Mouse (Mus musculus): ENCODE data around the gene St6gal1. TPM values are rescaled to one million over a fixed set of nuclear protein-coding genes. Genes with fewer than 3 reads are reported as not detected.

St6gal1 gene
- total RNA-seq, 2 experiments from 2014 or later: 16.2 to 17.6 TPM

DNA sequence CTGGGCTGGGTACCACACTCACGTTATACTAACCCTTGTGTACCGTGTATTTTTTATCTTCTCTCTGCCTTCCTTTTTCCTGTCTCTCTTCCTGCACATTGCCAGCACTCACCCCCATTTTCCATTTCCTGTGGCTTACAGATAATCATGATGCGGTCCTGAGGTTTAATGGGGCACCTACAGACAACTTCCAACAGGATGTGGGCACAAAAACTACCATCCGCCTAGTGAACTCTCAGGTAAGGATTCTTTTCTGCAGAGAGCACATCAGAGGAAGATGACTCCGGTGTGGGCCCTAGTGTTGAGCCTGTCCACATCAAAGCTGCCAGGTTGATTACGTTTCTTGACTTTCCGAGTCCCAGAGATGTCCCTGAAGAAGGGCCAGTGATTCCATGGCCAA lies 103.7 kb downstream of the St6gal1 start:
- DNase-seq (ENCODE audit: low spot score in 2 of 2): no peak

DNA sequence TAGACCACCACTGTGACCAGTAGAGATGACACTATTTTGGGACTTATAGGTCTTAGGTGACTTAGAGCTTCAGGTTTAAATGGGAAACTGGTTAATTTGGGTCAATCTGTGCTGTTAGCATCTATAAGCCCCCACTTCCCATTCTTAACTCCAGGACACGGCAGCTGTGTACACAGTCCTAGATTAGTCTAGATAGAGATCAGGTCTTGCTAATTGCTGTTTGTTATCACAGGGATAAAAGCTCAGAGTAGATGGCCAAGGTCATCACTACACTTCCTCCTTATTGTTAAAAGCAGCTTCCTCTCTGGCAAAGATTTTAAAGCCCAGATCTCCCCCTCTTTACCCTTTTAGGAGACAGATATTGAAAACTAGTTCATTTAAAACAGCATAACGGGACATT lies 107.6 kb downstream of the St6gal1 start:
- no peak for DNase-seq (ENCODE audit: low spot score in 2 of 2)

DNA sequence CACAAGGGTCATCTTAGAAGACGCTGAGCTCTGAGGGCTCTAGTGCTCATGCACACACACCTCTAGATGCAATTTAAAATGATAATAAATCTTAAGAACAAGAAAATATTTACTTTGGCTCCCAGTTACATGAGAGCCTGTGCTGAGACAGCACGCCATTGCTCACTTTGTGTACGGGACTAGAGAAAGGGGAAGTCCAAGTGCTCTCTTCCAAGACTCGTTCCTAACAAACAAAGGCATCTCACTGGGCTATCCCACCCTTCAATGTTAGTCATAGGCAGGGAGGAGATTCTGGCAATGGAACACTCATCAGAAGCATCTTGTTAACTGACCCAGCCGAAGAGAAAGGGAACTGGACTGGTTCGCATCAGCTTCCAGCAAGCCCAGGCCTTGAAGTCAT lies 108.1 kb downstream of the St6gal1 start:
- DNase-seq (ENCODE audit: low spot score in 2 of 2): no peak

DNA sequence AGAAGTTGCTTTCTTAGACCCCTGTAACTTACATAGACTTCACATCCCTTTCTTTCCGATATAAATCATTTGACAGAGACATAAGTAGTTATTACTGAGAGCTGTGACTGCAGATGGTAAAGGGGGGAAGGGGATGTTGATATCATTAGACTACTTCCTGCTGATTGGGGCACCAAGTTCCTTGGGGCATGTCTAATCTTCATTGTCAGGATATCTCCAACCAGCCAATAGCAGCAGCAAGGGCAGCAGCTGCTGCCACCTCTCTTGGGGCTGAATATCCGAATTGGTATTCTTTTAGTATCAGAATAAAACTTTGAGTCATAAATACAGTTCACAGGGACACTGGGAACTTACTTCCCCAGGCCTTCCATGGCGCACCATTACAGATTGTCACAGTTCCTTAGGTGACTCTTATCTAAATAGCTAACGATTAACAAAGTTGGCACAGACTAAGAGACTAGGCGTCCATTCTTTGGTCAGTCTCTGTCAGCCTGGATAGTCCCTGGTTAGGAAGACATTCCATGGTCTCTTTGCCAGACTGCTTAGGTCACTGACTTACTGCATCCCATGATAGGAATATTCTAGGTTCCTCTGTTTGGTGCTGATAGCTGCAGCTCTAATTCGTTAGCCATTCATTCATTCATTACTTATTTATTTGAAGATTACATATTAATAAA lies 109.5 kb downstream of the St6gal1 start:
- no peak for DNase-seq (ENCODE audit: low spot score in 2 of 2)

DNA sequence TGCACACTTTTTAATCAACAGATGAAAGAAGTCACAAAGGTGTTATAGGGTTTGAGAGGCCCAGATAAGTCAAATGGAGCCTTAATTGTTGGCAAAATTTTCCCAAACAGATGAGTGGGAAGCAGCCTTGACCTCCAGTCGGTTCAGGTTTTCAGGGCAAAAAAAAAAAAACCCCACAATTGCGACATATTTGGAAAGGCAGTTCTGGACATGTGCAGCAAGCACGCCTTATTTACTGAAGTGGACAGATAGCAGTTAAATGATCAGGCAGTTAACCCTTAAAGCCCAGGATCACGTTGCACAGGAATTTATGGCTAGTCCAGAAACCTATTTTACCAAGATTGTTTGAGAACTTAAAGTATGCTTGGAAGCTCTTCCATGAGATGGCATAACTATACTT lies 112.8 kb downstream of the St6gal1 start:
- DNase-seq (ENCODE audit: low spot score in 2 of 2): no peak

DNA sequence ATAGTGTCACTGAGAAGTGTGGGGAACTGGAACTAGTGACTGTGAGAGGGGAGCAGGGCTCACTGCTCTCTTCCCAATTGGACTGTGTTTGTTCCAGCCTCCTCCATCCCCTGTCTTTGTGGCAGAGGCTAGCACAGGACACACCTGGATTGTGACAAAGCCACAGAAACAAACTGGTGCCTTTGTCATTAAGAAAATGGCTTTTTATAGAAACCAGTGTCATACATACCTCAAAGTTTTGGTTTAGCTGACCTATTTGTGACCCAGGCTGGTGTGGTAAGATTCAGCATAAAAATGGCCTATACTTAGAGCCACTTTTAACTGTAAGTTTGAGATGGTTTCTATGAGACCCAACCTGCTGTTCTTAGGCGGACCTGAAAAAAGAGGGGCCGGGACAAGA lies 116.7 kb downstream of the St6gal1 start:
- no peak for DNase-seq (ENCODE audit: low spot score in 2 of 2)

DNA sequence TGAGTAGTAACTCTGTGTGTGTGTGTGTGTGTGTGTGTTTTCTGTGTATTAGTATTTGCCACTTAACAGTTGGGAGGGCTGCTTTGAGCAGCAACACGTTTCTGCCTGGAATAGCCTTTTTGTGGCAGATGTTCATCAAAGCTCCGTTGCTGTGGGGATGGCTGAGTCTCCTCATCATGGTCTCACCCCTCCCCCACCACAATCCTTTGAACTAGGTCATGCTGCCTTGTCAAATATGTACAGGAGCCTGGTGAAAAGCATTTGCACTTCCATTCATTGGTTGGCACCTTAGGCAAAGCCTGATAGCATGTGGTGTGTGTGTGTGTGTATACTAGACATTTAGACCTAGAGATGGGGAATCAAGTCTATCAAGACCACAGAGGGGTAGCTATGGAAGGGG lies 126.3 kb downstream of the St6gal1 start:
- no peak for DNase-seq (ENCODE audit: low spot score in 2 of 2)

DNA sequence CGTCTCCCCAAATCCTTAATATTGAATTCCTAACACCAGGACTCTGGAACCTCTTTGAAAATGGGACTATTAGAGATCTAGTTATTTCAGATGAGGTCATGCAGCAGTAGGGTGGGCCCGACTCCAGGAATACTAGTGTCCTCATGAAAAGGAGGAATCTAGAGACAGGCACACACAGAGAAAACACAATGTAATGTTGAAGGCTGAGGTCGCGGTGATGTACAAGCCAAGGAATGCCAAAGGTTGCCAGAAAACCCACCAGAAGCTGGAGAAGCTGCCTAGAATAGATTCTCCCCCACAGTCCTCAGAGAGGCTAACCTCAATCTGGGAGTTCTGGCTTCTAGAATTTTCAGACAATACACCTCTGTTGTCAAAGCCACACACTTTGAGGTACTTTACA lies 136.5 kb downstream of the St6gal1 start:
- DNase-seq (ENCODE audit: low spot score in 2 of 2): no peak

DNA sequence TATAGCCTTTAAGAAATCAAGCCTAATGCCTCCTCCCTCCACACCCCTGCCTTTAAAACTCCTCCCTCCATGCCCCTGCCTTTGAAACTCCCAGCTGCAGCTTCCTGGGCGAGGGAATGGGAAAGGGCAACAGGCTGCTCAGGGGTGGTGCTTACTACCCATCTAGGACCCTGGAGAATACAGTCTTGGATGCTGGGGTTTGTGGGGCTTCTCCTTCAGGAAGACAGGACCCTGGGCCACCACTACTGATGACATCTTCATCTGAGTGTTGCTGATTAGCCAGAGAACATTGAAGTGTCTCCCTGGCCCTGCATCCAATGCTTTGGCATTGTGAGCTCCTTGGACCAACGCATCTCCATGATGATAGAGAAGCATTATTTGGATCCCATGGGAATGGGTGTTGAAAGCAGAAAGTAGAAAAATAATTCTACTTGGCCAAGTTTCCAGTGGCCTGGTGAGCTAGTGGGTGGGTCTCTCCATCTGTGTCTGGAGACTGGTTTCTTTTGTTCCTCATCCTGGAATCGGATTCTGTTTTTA lies 137.0 kb downstream of the St6gal1 start:
- DNase-seq (ENCODE audit: low spot score in 2 of 2): no peak

DNA sequence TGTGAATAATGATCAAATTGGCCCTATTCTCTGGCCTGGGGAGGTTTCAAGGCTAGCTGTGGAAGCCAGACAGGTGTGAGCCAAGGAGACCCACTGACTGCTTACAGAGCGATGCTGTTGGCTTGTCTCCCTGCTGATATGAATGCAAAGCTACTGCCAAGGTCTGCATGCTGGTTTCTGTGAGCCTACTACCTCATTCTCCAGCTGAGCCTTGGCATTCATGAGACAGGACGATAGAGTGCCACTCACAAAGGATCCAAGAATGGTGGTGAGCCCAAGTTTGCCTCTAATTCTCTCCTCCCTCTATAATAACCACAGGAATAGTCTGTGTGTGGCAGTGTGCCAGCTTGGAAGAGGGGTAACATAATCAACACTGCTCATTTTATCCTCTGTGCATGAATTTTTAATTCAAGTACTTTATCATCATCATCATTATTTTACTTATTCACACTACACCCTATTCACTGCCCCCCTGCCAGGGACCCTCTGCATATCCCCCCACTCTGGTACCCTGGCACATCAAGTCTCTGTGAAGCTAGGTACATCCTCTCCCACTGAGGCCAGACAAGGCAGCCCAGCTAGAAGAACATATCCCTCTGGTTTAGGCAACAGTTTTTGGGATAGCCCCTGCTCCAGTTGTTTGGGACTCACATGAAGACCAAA lies 139.9 kb downstream of the St6gal1 start:
- DNase-seq (ENCODE audit: low spot score in 2 of 2): no peak

DNA sequence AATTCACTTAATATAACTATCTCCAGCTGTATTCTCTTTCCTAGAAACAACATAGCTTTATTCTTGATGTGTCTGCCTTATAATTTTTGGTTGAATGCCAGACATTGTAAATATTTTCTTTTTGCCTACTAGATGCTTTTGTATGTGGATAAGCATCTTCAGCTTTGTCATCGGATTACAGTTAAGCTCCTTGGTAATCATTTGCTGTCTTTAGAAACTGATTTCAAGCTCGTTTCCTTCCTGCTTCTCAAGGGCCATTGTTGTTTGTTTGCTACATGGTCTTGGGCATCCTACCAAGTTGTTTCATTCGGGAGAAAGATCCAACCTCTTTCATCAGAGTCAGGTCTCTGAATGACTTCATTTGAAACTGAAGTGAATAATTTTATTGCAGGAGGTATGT lies 144.6 kb downstream of the St6gal1 start:
- no peak for DNase-seq (ENCODE audit: low spot score in 2 of 2)

DNA sequence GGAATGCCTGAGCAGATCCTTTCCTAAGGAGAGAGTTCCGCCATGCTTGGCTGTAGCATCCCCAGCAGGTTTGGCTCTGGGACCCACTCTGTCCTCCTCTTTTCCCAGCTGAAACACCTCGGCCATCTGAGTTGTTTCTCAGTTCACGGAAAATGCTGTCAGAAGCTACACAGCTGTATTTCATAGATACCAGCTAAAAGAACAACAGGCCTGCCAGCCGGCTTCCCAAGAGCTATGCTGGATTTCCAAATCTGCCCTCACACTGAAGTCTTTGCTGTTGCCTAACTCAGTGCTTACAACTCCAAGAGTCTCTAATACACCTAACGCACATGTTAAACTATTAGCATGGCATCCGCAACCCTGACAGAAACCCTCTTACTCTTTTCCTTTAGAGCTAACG lies 146.2 kb downstream of the St6gal1 start:
- no peak for DNase-seq (ENCODE audit: low spot score in 2 of 2)

DNA sequence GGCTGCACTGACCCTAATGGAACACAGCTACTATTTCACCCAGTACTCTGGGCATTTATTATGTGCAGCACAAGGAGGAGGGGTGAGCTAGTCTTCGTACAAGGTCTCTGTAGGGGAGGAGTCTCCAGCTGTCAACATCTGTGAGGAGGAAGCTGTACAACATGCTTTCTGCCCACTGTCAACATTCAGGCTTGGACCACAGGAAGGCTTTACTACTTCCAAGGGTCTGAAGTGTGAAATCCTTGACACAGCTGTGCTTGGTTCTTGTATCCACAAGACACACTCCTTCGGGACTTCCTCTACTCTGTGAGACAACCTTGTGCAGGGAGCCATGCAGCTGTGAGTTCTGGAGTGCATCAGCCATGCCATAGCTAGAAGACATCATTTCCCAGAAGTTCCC lies 147.8 kb downstream of the St6gal1 start:
- DNase-seq (ENCODE audit: low spot score in 2 of 2): no peak

DNA sequence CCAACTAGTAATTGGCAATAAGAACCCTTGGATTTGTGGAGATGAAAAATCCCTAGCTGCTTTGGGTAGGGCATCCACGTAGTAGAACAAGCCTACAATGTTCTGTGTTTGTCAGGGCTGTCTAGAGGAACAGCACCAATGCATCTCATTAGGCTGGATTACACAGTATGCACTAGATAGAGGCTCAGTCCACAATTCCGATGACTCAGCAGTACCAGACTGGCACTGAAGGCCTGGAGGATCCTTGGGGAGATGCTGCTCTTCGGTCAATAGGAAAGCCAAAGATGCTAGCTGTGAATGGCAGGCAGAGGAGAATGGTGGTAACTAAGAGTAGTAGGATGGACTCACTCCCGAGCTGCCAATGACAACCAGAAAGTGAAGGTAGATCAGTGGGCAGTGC lies 149.5 kb downstream of the St6gal1 start:
- no peak for DNase-seq (ENCODE audit: low spot score in 2 of 2)

DNA sequence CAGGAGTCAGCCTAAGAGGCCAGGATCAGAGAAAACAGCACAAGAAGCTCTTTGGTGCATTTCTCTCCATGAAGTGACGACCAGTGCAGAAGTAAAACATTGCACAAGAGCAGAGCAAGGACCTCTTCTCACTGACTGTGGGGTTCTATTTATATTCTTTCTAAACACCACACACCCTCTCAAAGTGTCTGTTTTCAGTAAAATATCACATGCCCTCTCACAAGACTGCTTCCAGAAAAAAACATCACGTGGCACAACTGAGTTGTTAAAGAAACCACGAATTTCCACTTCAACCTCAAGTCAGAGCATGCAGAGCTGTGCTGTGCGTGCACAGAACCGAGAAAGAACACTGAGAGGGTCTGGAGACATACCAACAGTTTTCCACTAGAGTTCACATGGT lies 150.4 kb downstream of the St6gal1 start:
- DNase-seq (ENCODE audit: low spot score in 2 of 2): peak in 1 of 2 experiments; percentile 3

DNA sequence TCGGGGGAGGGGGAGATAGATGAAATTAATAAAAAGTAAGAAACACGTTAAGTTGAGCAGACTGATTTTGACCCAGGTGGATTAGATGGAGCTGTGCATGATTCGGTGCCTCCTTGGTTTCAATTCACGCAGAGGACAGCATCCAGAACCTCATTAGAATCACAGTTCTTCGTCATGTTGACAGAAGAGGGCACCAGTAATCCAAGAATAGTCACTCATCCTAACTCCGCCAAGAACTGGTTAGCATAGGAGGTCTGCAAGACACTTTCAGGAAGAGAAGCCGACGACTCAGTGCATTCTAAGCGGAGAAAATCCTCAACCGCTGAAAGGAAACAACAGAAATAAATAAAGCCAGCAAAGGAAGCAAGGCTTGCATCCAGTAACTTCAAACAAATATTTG lies 151.6 kb downstream of the St6gal1 start:
- DNase-seq (ENCODE audit: low spot score in 2 of 2): no peak

DNA sequence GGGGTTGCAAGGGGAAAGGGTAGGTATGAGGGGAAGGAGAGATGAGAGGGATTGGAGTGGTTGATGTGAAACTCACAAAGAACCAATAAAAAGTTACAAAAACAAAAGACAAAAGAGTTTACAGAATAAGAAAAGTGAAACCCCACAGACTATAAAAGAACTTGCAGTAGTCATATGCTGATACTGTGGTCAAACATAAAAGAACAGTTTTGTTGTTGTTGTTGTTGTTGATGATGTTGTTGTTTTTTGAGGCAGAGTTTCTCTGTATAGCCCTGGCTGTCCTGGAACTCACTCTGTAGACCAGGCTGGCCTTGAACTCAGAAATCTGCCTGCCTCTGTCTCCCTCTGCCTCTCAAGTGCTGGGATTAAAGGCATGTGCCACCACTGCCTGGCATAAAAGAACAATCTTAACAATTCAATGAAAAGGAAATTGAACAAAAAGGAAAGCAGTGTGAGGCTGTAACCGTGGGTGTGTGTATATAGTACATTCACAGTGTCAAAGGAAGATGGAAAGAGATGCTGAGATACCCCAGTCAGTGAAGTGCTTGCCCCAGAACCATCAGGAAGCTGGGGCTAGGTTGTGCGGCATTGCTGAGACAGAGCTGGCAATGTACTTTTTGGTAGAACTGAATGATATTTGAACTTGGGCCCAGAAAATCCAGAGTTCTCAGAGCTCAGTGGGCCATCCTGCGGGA lies 155.1 kb downstream of the St6gal1 start:
- DNase-seq (ENCODE audit: low spot score in 2 of 2): no peak

DNA sequence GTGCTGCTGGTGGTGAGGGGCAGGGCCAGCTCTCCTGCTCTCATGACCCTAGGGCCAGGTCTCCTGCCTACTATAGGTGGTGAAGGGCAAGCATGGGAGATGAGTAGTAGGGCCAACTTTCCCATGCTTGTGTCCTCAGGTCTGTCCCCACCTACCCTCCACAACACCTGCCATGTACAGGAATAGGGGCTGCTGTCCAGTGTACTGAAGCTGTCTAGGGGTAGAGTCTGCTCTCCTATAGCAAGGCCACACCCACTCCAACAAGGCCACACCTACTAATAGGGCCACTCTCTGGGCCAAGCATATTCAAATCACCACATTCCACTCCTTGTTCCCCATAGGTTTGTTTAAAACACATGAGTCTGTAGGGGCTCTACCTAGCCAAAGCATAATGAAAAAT lies 159.8 kb downstream of the St6gal1 start:
- DNase-seq (ENCODE audit: low spot score in 2 of 2): no peak

DNA sequence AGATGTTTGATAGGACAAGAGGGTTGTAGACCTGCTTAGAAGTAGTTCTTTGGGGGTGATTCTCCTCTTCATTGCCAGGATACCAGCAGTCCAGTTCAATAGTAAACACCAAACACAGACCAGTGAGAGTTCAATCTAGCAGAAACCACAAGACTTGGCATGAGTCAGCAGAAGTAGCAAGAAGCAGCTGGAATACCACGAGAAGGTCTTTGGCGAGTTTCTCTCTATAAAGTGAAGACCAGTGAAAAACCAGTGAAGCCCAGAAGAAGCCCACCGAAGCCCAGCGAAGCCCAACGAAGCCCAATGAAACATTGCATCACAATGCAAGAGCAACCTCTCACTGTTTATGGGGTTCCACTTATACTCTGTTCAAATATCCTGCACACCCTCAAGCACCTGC lies 173.4 kb downstream of the St6gal1 start:
- DNase-seq (ENCODE audit: low spot score in 2 of 2): no peak

DNA sequence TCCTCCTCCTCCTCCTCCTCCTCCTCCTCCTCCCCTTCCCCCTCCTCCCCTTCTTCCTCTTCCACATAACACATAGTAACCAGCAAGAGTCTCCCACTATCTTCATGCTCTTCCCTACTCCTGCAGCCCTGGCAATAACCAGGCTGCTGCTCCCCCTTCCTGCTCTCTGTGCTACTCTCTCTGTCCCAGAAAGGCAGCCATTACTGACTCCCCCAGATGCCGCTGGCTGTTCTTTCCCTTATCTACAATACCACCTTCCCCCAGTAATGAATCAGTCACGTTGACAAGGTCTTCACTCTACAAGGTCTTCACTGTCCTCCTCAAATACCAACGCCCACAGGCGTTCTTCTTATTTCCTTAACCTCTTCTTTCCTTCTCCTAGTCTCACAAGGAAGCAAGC lies 176.9 kb downstream of the St6gal1 start:
- no peak for DNase-seq (ENCODE audit: low spot score in 2 of 2)

DNA sequence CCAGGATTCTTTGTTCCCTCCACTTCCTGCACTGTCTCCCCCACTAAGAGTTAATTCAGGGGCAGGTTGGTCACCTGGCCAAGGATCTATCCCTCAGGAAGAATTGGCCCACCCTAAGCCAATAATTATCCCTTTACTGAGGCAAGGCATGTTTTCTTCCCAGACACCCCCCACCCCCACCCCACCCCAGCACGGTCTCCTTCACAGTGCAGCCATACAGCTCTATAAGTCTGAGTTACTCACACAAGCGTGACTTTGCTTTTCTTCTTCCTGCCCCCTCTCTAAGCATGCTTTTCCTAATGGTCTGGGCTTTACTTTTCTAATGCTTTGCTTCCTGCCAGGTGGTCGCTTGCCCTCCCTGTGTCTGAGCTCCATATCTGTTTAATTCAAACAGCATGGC lies 177.4 kb downstream of the St6gal1 start:
- no peak for DNase-seq (ENCODE audit: low spot score in 2 of 2)

DNA sequence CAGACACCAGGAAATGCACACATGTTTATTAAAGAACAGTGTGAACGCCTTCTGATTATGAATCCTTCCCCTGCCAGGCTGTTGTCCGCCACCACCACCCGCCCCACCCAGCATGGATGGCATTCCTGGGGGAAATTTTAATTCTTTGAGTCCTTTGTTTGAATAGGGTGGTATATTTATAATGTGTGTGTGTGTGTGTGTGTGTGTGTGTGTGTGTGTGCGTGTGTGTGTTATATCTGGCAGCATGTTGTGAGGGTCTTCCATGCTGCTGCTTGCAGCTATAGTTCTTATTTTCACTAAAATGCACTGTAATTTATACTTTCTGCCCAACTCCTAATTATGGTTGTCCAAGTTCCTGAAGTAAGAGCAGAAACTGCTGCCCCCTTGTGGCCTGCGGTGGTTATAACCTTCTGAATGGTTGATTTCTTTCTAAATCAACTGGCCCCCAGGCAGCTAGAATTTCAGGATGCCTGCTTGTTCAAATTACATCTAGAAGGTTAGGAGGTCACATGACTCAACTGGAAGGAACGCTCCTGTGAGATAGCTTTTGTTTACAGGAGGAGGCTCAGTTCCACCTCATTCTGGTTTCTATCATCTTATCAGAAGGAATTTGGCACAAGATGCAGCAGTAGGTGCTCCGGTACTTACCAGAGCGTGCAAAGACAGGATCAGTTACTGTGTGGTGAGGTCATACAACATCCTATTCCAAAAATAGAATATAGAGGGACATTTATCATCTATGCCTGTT lies 178.6 kb downstream of the St6gal1 start:
- DNase-seq (ENCODE audit: low spot score in 2 of 2): peak; percentile 76 to 85
